Mouse (Mus musculus) monocyte, adult 59 days (primary cell): ENCODE data around the gene Olfr1438-ps1. TPM values are rescaled to one million over a fixed set of nuclear protein-coding genes. Genes with fewer than 3 reads are reported as not detected.

Source experiments
- total RNA-seq, 2 experiments: library from RNA; stranded (reverse); gene quantifications; one replicate each; pipeline ENCODE4 v1.2.4; 2023

The Olfr1438-ps1 gene
- not detected for total RNA-seq

DNA sequence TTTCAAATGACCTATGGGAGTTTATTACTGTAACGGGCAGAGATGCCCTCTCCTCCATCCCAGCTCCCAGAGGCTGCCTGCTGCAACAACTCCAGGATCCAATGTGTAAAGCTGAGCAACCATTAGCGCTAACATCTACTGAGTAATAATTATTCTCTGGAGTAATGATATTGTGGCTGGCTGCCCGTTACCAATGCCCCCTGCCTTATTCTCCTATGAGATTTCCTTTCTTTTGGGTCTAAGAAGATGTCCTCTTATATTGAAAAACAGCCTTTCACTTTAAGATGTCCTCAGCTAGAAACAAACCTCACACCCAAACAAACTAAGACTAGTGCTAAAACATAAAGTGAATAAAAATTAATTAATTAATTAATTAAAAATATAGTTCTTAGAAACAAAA is at the start of gene Olfr1438-ps1:
TSS of gene Olfr1438-ps1 (minus strand) at position 101 of the 400 bp plus-strand sequence.

DNA sequence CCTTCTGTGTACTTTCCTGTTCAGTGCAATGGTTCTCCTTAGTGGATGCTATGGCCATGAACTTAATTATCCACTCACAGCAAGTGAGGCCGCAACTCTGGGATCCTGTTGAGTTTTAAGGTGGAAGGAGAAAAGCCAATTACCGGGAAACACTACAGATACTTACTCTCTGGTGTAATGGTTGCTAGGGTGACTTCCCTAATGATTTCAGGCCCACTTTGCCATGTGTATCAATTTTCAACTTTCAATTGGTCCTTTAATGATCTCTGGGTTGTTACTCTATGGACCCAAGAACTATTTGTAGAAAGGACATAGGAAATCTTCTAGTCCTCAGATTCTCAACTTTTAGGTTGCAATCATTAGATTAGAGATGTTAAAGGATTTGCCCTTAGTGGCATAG is 10.7 kb downstream of the Olfr1438-ps1 start, which contains the start of gene Olfr1437:
TSS of gene Olfr1437 (minus strand) at position 101 of the 400 bp plus-strand sequence.

DNA sequence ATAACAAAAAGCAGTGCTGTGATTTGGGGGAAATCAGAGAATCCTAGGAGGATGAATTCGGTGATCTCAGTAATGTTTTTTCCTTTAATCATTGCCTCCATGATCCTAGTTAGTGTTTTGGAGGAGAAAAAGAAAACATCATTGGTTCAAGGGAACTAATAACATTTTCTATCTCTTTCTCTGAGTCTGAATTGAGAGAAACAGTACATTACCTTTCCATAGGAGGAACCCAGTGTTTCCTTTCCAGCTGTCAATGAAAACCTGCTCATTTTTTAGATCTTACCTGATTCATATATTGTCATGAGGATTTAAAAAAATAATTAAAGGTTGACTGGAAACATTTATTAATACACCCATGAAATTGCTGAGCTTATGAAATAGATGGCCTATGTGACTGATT is 36.7 kb downstream of the Olfr1438-ps1 start, which contains the start of gene Olfr1436:
TSS of gene Olfr1436 (minus strand) at position 101 of the 400 bp plus-strand sequence.

DNA sequence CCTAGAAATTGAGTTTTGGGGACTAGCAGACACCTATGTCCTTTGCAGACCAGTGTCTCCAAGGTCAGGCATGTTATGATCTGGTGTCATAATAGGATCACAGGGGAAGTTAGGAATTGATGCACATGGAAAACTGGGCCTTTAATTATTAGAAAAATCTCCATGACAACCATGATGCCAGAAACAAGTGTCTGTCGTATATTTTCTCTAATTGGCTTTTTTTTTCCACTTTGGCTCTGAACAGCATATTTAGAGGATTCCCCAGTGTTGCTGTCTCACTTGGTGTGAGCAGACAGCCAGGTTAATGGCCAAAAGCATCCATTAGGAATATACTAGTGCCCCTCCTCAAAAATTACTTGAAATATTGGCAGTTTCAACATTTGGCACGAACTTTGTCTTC is 56.2 kb downstream of the Olfr1438-ps1 start, which contains the start of gene Olfr1434:
TSS of gene Olfr1434 (plus strand) at position 301 of the 400 bp plus-strand sequence.

Other genes with a start within 250 kb of the Olfr1438-ps1 start
- gene Olfr1426, start 243.9 kb downstream of the Olfr1438-ps1 start, total RNA-seq: not detected
- gene Olfr1427, start 232.6 kb downstream of the Olfr1438-ps1 start, total RNA-seq: not detected
- gene Olfr1428, start 220.0 kb downstream of the Olfr1438-ps1 start, total RNA-seq: not detected
- gene Olfr76, start 212.7 kb downstream of the Olfr1438-ps1 start, total RNA-seq: not detected
- not detected for gene Olfr1555-ps1, start 165.8 kb downstream of the Olfr1438-ps1 start, total RNA-seq
- not detected for gene Olfr1431, start 135.3 kb downstream of the Olfr1438-ps1 start, total RNA-seq
- gene Olfr1432, start 103.3 kb downstream of the Olfr1438-ps1 start, total RNA-seq: not detected
- gene Olfr262, start 94.3 kb downstream of the Olfr1438-ps1 start, total RNA-seq: not detected
- not detected for gene Olfr235, start 74.9 kb downstream of the Olfr1438-ps1 start, total RNA-seq
- not detected for gene Olfr1434, start 56.1 kb downstream of the Olfr1438-ps1 start, total RNA-seq
- not detected for gene Olfr1436, start 36.8 kb downstream of the Olfr1438-ps1 start, total RNA-seq
- not detected for gene Olfr1437, start 10.8 kb downstream of the Olfr1438-ps1 start, total RNA-seq
- not detected for gene Olfr1440, start 51.4 kb upstream of the Olfr1438-ps1 start, total RNA-seq
- gene Olfr1441, start 81.5 kb upstream of the Olfr1438-ps1 start, total RNA-seq: not detected
- gene Pfpl, start 92.0 kb upstream of the Olfr1438-ps1 start, total RNA-seq: not detected
- gene Mpeg1, start 124.9 kb upstream of the Olfr1438-ps1 start, total RNA-seq: 1,000 to 10,000 TPM; 1,721 to 1,841 TPM
- gene Dtx4, start 165.5 kb upstream of the Olfr1438-ps1 start, total RNA-seq: 10 to 100 TPM; 11.3 to 12.3 TPM
- gene Fam111a, start 209.8 kb upstream of the Olfr1438-ps1 start, total RNA-seq: 100 to 1,000 TPM; 104 to 119 TPM